Comparison of ENCODE assay signal across 8 mouse cellular contexts in the genomic region with DNA sequence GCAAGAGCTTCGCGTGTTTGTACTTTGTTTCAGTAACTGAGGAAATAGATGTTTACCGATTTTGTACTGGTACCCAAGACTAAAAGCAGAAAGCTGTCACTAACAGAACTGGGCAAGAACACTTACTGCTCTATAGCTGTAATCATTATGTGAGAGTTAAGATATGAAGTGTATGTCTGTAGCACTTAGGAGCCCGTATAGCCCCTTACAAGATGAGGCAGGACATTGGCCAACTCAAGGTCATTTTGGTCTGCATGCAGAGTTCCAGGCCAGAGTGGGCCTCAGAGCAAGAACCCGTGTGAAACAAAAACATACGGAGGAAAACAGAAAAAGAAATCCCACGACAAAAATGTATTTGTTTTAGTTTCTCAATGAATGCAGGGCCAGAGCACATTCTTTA. TPM values are rescaled to one million over a fixed set of nuclear protein-coding genes. Genes with fewer than 3 reads are reported as not detected.
A peak's percentile ranks its signal among the peaks of the same experiment; 100 is the strongest.
DNase-seq lines count a peak whose midpoint lies in the region; ATAC-seq and TF ChIP-seq lines count a peak whose summit lies in the region.

No protein-coding gene starts in this region.

- WGBS in heart, embryonic 10.5 days = 44% methylated on average over 7 of the region's 7 CpGs
- WGBS in forebrain, embryonic 16.5 days = 37% methylated on average over 7 of the region's 7 CpGs
- 57% methylated on average over 7 of the region's 7 CpGs for WGBS in macrophage (ENCODE audit: missing documents)

- no peak for ATAC-seq in forebrain, embryonic 16.5 days

- H3K27me3 ChIP-seq in heart, embryonic 10.5 days (ENCODE audit: insufficient read depth, poor library complexity, severe bottlenecking) = no peaks in the 10 kb centered on the region
- no peaks in the 10 kb centered on the region for H3K27me3 ChIP-seq in ES-Bruce4 (ENCODE audit: control insufficient read depth, insufficient read depth, low read length, poor library complexity, severe bottlenecking)
- no peaks in the 10 kb centered on the region for H3K27me3 ChIP-seq in forebrain, embryonic 16.5 days (replicated peaks; ENCODE audit: control insufficient read depth, insufficient read depth, low read length)

- TF ChIP-seq POLR2A in ES-Bruce4 (IDR thresholded peaks at IDR 0.05; ENCODE audit: insufficient read depth, low read length) = no peak

- intact Hi-C loops in heart, postnatal 14 days (cut with DNase I) = loop anchor here (5.0 kb wide), 3 partner anchors 37 to 107 kb away; a partner anchor contains a TSS

- no peak for DNase-seq in heart, embryonic 10.5 days (ENCODE audit: low spot score)
- DNase-seq in heart, postnatal 14 days = no peak
- DNase-seq in left cerebral cortex, adult 11 months (ENCODE audit: low spot score) = no peak
- no peak for DNase-seq in urinary bladder, postnatal 4 days (ENCODE audit: low spot score in 2 of 2)
- no peak for DNase-seq in thymus, postnatal 10 days (ENCODE audit: low spot score in 2 of 2)

- H3K9ac ChIP-seq in ES-Bruce4 (ENCODE audit: low read depth, poor library complexity, severe bottlenecking) = peak overlapping the region; percentile 93
- H3K9ac ChIP-seq in forebrain, embryonic 16.5 days (replicated peaks; ENCODE audit: low read depth, low read length) = peak overlapping the region; percentile 83

- H3K4me3 ChIP-seq in heart, embryonic 10.5 days = peak overlapping the region; percentile 90
- no peak overlapping the region; the same call in 1 of the 2 replicates for H3K4me3 ChIP-seq in ES-Bruce4 (ENCODE audit: low read depth, low read length)
- peak overlapping the region; percentile 87 for H3K4me3 ChIP-seq in forebrain, embryonic 16.5 days (replicated peaks; ENCODE audit: low read length)
- H3K4me3 ChIP-seq in macrophage (ENCODE audit: inconsistent target) = peak overlapping the region; percentile 70

- no peak for TF ChIP-seq CTCF in ES-Bruce4 (IDR thresholded peaks at IDR 0.05; ENCODE audit: low read depth, low read length)

- peaks cover 20% of the 10 kb centered on the region for H3K4me1 ChIP-seq in heart, embryonic 10.5 days
- H3K4me1 ChIP-seq in ES-Bruce4 (ENCODE audit: control insufficient read depth, insufficient read depth, low read length) = peaks cover 2% of the 10 kb centered on the region
- peaks cover 31% of the 10 kb centered on the region for H3K4me1 ChIP-seq in forebrain, embryonic 16.5 days (replicated peaks; ENCODE audit: control insufficient read depth, insufficient read depth, low read length)

- H3K4me2 ChIP-seq in forebrain, embryonic 16.5 days (ENCODE audit: low read length) = peak overlapping the region; percentile 84

- H3K79me2 ChIP-seq in macrophage (ENCODE audit: inconsistent target) = peaks cover 8% of the 10 kb centered on the region; the same call in 1 of the 2 replicates

- H3K27ac ChIP-seq in heart, embryonic 10.5 days = peak overlapping the region; percentile 99
- H3K27ac ChIP-seq in ES-Bruce4 (ENCODE audit: insufficient read depth, low read length) = no peak overlapping the region
- peak overlapping the region; percentile 95 for H3K27ac ChIP-seq in forebrain, embryonic 16.5 days (ENCODE audit: low read length)
- peak overlapping the region; percentile 43 for H3K27ac ChIP-seq in macrophage

- H3K9me3 ChIP-seq in heart, embryonic 10.5 days = no peaks in the 10 kb centered on the region
- no peaks in the 10 kb centered on the region for H3K9me3 ChIP-seq in ES-Bruce4 (replicated peaks; ENCODE audit: control insufficient read depth, insufficient read depth, low read length, poor library complexity, severe bottlenecking)
- no peaks in the 10 kb centered on the region for H3K9me3 ChIP-seq in forebrain, embryonic 16.5 days (ENCODE audit: control insufficient read depth, low read length)

- no peak for TF ChIP-seq EP300 in ES-Bruce4 (IDR thresholded peaks at IDR 0.05; ENCODE audit: insufficient read depth, low read depth, low read length)

- H3K36me3 ChIP-seq in heart, embryonic 10.5 days = peaks cover 12% of the 10 kb centered on the region; the same call in 1 of the 2 replicates
- H3K36me3 ChIP-seq in ES-Bruce4 (ENCODE audit: control insufficient read depth, insufficient read depth, low read length, poor library complexity, severe bottlenecking) (peaks cover 26% of the 10 kb centered on the region), macrophage (ENCODE audit: inconsistent target) (no peaks in the 10 kb centered on the region)
- H3K36me3 ChIP-seq in forebrain, embryonic 16.5 days (ENCODE audit: control insufficient read depth, insufficient read depth) = no peaks in the 10 kb centered on the region

RNA-seq across cellular contexts. Expression of a gene that starts 0.8 kb away (rescaled TPM):
- polyA plus RNA-seq in heart, embryonic 10.5 days (2016; fragmentation: Nextera tagmentation; extraction: Ambion mirVana) = 10.4 and 12.0 TPM in 2 replicates
- total RNA-seq in heart, postnatal 14 days (2021) = 1 to 10 TPM; 5.5 to 6.4 TPM
- polyA plus RNA-seq in ES-Bruce4 (2011; ENCODE audit: insufficient read depth, insufficient read length, low read depth, missing spikeins) = 56.1 and 59.7 TPM in 2 replicates
- polyA plus RNA-seq in forebrain, embryonic 16.5 days (2015; fragmentation: Nextera tagmentation; extraction: Ambion mirVana) = 7.5 and 8.0 TPM in 2 replicates
- total RNA-seq in macrophage (2018; cell fraction: chromatin; rRNA removed) = 10 to 100 TPM; 11.6 to 42.4 (median 21.2) TPM
- 1 to 10 TPM; 1.4 to 6.2 (median 2.7) TPM for total RNA-seq in macrophage (2018; cell fraction: cytosol; rRNA removed)
- 10 to 100 TPM in 15 of 26 experiments, 1 to 10 TPM in 11; 4.1 to 28.9 (median 12.4) TPM for total RNA-seq in macrophage (2018; cell fraction: nucleus; rRNA removed)
- polyA plus RNA-seq in macrophage (2018) = 2.3 to 5.2 TPM (median 5.0 TPM) in 3 replicates

RNA-seq across cellular contexts. Expression of a gene that starts 0.8 kb away (rescaled TPM):
- polyA plus RNA-seq in heart, embryonic 10.5 days (2016; fragmentation: Nextera tagmentation; extraction: Ambion mirVana) = 541 and 623 TPM in 2 replicates
- total RNA-seq in heart, postnatal 14 days (2021) = 100 to 1,000 TPM; 204 to 219 TPM
- polyA plus RNA-seq in ES-Bruce4 (2011; ENCODE audit: insufficient read depth, insufficient read length, low read depth, missing spikeins) (918 and 983 TPM in 2 replicates), macrophage (2018) (40.8 to 95.0 TPM (median 60.5 TPM) in 3 replicates)
- polyA plus RNA-seq in forebrain, embryonic 16.5 days (2015; fragmentation: Nextera tagmentation; extraction: Ambion mirVana) = 392 and 400 TPM in 2 replicates
- 10 to 100 TPM in 20 of 26 experiments, 1 to 10 TPM in 6; 6.5 to 35.0 (median 16.4) TPM for total RNA-seq in macrophage (2018; cell fraction: chromatin; rRNA removed)
- total RNA-seq in macrophage (2018; cell fraction: cytosol; rRNA removed) = 10 to 100 TPM; 24.6 to 52.8 (median 38.3) TPM
- total RNA-seq in macrophage (2018; cell fraction: nucleus; rRNA removed) = 10 to 100 TPM in 22 of 26 experiments, 1 to 10 TPM in 4; 8.1 to 45.3 (median 16.8) TPM

RNA-seq across cellular contexts. Expression of a gene that starts 38.5 kb away (rescaled TPM):
- 40.4 and 46.2 TPM in 2 replicates for polyA plus RNA-seq in heart, embryonic 10.5 days (2016; fragmentation: Nextera tagmentation; extraction: Ambion mirVana)
- 10 to 100 TPM; 18.9 to 20.1 TPM for total RNA-seq in heart, postnatal 14 days (2021)
- polyA plus RNA-seq in ES-Bruce4 (2011; ENCODE audit: insufficient read depth, insufficient read length, low read depth, missing spikeins) (126 and 135 TPM in 2 replicates), macrophage (2018) (15.7 to 24.7 TPM (median 24.3 TPM) in 3 replicates)
- 62.9 and 73.4 TPM in 2 replicates for polyA plus RNA-seq in forebrain, embryonic 16.5 days (2015; fragmentation: Nextera tagmentation; extraction: Ambion mirVana)
- total RNA-seq in macrophage (2018; cell fraction: chromatin; rRNA removed) = 100 to 1,000 TPM; 280 to 710 (median 376) TPM
- total RNA-seq in macrophage (2018; cell fraction: cytosol; rRNA removed) = 10 to 100 TPM in 16 of 26 experiments, 1 to 10 TPM in 10; 6.2 to 22.0 (median 11.1) TPM
- total RNA-seq in macrophage (2018; cell fraction: nucleus; rRNA removed) = 100 to 1,000 TPM; 120 to 382 (median 220) TPM
